Mouse (Mus musculus) midbrain, embryonic 12.5 days (tissue): ENCODE results near the gene Nmb. TPM values are rescaled to one million over a fixed set of nuclear protein-coding genes. Genes with fewer than 3 reads are reported as not detected.

Experiments used
- ATAC-seq: fragments of 200-750 bp; cut with Nextera tagmentation; 2 replicates; pipeline ENCODE4 v1.8.0; 2017; ENCODE audit warnings: low read depth, moderate TSS enrichment, moderate library complexity; ENCODE audit not compliant: low FRiP score
- H3K27ac ChIP-seq: fragments of 300-500 bp; sonication (generic); replicated peaks from 2 replicates; pipeline ENCODE4 v1.5.1; 2016; ENCODE audit warnings: mild to moderate bottlenecking
- H3K27me3 ChIP-seq: fragments of 300-500 bp; sonication (generic); 2 replicates; pipeline ENCODE4 v1.6.1; 2016; ENCODE audit warnings: mild to moderate bottlenecking
- H3K36me3 ChIP-seq: fragments of 300-500 bp; sonication (generic); 2 replicates; pipeline ENCODE4 v1.6.1; 2016
- H3K4me1 ChIP-seq: fragments of 300-500 bp; sonication (generic); 2 replicates; pipeline ENCODE4 v1.6.1; 2016
- H3K4me2 ChIP-seq: fragments of 300-500 bp; sonication (generic); replicated peaks from 2 replicates; pipeline ENCODE4 v1.6.1; 2016; ENCODE audit warnings: mild to moderate bottlenecking, moderate library complexity
- H3K4me3 ChIP-seq: fragments of 300-500 bp; sonication (generic); 2 replicates; pipeline ENCODE4 v1.5.1; 2016; ENCODE audit warnings: mild to moderate bottlenecking
- H3K9ac ChIP-seq: fragments of 300-500 bp; sonication (generic); replicated peaks from 2 replicates; pipeline ENCODE4 v1.6.1; 2016; ENCODE audit warnings: mild to moderate bottlenecking, moderate library complexity
- H3K9me3 ChIP-seq: fragments of 300-500 bp; sonication (generic); 2 replicates; pipeline ENCODE4 v1.6.1; 2016; ENCODE audit warnings: mild to moderate bottlenecking
- WGBS: fragments of 180-500 bp; shearing (Covaris S2); methylation state at CpG from one replicate; pipeline ENCODE4 v1.1.7; 2016; 5-methylcytosine and 5-hydroxymethylcytosine counted together
- polyA plus RNA-seq: library from polyadenylated mRNA; unstranded; fragments of >200 nt; fragmentation: Nextera tagmentation; extraction: Ambion mirVana; gene quantifications from 2 replicates; pipeline ENCODE4 v1.2.1, GENCODE M21; 2016

The Nmb gene
- polyA plus RNA-seq, 1 experiment from 2014 or later = 5.7 TPM

DNA sequence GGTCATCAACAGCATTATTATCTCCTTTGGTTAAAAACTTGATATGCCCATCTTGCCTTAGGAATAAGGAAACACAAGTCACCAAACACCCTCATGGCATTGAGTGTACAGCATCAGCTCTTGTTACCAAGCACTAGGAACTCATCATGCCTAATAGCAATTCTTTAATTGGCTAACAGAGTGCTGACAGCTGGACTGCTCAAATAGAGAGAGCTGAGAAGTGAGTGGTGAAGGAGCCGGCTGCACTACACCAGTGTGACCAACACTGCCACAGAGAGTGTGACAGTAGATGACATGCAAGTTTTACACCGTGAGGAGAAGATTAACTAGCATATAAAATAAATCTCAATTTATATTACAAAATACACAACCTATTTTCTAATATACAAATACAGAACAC, 18.3 kb upstream of the Nmb start:
- H3K27me3 ChIP-seq = no peaks in the 10 kb centered on the region
- no peak overlapping the region for H3K27ac ChIP-seq
- no peak for ATAC-seq
- no peak overlapping the region for H3K4me2 ChIP-seq
- no peak overlapping the region for H3K4me3 ChIP-seq
- WGBS = 95% methylated on average over 2 of the region's 2 CpGs
- H3K9me3 ChIP-seq = no peaks in the 10 kb centered on the region
- peaks cover 68% of the 10 kb centered on the region for H3K36me3 ChIP-seq
- H3K9ac ChIP-seq = no peak overlapping the region
- no peaks in the 10 kb centered on the region for H3K4me1 ChIP-seq

DNA sequence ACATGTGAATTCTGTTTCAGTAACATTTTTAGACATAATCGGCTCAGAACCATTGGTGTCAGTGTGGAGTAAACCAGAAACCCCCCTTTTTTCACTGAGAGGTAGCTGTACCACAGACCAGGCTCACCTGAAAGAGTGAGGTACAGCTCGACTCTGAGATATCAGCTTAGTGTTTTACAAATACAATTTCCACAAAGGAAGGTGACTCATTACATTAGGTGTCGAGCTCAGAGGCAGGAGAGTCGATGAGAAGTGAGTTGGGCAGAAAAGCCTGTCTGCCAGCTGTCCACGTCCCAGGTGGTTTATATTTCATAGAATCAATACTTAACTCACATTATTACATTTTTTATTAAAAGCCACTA, 14.8 kb upstream of the Nmb start:
- Histone ChIP-seq H3K9me3 (no peaks in the 10 kb centered on the region), H3K4me1 (no peaks in the 10 kb centered on the region), H3K27ac (no peak overlapping the region), H3K9ac (no peak overlapping the region), H3K4me3 (no peak overlapping the region), H3K36me3 (peaks cover 75% of the 10 kb centered on the region), H3K27me3 (no peaks in the 10 kb centered on the region), H3K4me2 (no peak overlapping the region)
- WGBS = 88% methylated on average over 5 of the region's 5 CpGs
- ATAC-seq = no peak

DNA sequence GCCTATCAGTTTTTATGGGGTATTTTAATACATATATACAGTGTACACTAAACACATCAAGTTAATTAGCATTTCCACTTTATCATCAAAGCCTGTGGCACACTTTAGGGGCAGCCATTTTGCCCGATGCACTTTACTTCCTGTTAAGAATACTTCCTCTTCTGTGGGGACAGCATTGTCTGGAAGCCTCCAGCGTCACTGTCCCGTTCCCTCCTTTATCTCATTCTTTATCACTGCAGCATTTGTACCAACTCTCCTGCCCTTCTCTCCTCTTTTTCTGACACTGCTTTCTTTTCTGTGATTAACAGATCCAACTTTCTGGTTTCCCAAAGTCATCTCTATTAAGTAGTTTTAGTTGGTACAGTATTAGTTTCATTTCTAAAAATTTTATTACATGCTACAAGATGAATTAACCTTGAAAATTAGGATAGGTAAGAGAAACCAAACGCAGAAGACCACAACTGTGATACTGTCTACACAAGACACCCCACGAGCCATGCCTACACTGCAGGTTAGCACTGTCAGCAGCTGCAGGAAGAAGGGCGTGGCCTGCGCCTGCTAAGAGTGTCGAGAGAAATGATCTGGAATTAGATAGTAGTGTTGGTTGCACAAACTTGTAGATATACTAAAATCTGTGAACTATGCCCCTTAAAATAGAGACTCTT, 14.2 kb upstream of the Nmb start:
- Histone ChIP-seq H3K4me2 (no peak overlapping the region), H3K27ac (no peak overlapping the region), H3K27me3 (no peaks in the 10 kb centered on the region), H3K9me3 (no peaks in the 10 kb centered on the region), H3K9ac (no peak overlapping the region), H3K4me3 (no peak overlapping the region), H3K36me3 (peaks cover 72% of the 10 kb centered on the region), H3K4me1 (no peaks in the 10 kb centered on the region)
- ATAC-seq = no peak
- WGBS = 84% methylated on average over 8 of the region's 8 CpGs

DNA sequence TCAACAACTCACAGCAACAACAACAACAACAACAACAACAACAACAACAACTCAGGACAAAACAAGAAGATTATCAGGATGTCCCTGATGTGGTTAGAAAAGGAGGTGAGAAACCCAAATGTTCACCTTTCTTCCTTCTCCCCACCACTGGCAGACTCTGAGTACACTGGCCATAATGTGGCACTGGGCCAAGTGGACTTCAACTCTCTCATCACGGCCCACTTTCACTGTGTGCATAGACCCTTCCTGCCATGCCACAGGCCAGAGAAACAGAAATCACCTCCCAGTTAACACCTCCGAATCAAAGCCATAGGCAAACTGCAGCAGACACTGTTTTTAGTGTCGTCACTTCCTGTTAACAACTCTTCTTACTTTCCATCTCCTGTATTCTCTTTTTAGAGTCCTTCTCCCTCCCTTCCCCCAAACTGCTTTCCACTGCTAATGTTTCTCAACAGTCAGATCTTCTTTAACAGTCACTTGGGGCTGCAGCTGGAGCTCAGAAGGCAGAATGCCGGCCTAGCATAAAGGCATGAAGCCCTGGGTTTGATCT, 13.1 kb upstream of the Nmb start:
- no peak overlapping the region for H3K9ac ChIP-seq
- H3K4me3 ChIP-seq = no peak overlapping the region
- no peaks in the 10 kb centered on the region for H3K4me1 ChIP-seq
- H3K36me3 ChIP-seq = peaks cover 76% of the 10 kb centered on the region
- H3K27me3 ChIP-seq = no peaks in the 10 kb centered on the region
- WGBS = 93% methylated on average over 4 of the region's 4 CpGs
- H3K4me2 ChIP-seq = no peak overlapping the region
- ATAC-seq = no peak
- no peak overlapping the region for H3K27ac ChIP-seq
- no peaks in the 10 kb centered on the region for H3K9me3 ChIP-seq

DNA sequence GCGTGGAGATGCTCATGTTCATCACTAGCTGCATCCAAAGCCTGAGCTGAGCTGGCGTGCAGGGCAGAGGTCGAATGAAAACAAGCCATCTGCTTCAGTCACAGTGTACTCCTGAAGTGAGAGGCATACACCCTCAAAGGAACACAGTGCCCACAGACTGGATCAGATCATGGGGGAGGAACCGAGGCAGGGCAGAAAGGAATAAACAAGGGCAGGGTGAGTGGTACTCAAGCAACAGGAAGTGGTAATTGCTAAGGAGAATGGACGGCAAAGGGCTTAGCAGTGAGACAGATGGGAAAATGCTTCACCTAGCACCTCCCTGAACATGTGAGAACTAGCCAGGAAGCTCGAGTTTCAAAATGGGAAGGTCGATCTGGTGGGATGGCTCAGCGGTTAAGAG, 7.6 kb upstream of the Nmb start:
- no peak overlapping the region for H3K4me3 ChIP-seq
- 89% methylated on average over 8 of the region's 8 CpGs for WGBS
- no peaks in the 10 kb centered on the region for H3K9me3 ChIP-seq
- no peak overlapping the region for H3K9ac ChIP-seq
- H3K4me2 ChIP-seq = no peak overlapping the region
- ATAC-seq = no peak
- no peaks in the 10 kb centered on the region for H3K27me3 ChIP-seq
- H3K4me1 ChIP-seq = no peaks in the 10 kb centered on the region
- H3K27ac ChIP-seq = no peak overlapping the region
- H3K36me3 ChIP-seq = peaks cover 67% of the 10 kb centered on the region

DNA sequence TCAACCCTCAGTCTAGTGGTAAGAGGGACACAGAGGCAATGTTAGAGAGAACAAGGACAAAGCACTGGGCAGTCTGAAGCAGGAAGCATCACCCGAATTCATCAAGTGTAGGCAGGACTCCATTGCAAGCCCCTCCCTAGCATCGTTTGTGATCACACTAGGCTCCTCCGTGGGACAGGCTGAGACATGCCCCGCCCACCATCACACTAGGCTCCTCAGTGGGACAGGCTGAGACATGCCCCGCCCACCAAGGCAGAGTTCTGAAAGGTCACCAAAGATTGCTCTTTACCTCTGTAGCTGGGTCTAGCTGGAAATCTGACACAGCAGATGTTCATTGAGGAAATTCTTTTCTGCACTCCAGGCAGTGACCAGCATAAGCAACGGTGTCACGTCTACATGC, 6.2 kb upstream of the Nmb start:
- Histone ChIP-seq H3K4me3 (no peak overlapping the region), H3K9me3 (no peaks in the 10 kb centered on the region), H3K27ac (no peak overlapping the region), H3K27me3 (no peaks in the 10 kb centered on the region), H3K9ac (no peak overlapping the region), H3K36me3 (peaks cover 63% of the 10 kb centered on the region), H3K4me1 (no peaks in the 10 kb centered on the region), H3K4me2 (no peak overlapping the region)
- no peak for ATAC-seq
- 87% methylated on average over 7 of the region's 7 CpGs for WGBS

DNA sequence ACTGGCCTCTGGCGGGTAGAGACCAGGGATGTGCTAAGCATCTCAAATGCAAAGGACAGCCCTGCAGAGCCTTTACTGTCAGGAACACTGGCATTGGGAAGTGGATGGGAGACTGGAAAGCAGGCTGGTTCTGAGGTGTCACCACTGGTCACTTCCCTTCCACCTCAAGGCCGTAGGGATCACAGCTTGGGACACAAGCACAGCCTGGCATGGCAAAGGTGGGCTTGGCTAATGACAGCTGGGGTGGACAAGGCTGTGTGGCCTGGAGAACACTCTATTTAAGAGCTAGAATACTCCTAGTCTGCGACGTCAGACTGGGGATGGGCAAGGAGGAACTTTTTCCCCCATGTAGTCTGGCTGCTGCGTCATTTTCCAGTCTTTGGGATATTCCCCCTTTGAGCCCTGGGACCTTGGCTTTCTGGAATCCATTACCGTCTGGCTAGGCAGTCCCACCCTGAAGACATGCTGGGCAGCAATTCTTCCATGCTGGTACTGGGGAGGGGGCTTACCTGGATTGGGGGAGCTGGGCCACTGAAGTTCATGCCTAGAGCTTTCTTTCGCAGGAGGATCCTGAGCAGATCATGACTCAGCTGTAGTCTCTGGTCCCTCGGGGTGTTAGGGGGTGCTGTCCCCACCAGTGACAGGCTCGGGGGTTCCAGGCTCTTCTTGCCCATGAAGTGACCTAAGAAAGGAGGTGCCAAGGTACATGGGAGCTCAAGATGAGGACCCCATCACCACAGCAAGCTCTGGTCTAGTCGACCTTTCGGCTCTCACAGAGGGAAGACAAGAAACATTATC, 1.1 kb downstream of the Nmb start:
- H3K9me3 ChIP-seq = no peaks in the 10 kb centered on the region
- H3K9ac ChIP-seq = no peak overlapping the region
- no peak overlapping the region for H3K27ac ChIP-seq
- peak overlapping the region; percentile 87 for H3K4me2 ChIP-seq
- no peak for ATAC-seq
- peaks cover 6% of the 10 kb centered on the region; the same call in 1 of the 2 replicates for H3K27me3 ChIP-seq
- peaks cover 30% of the 10 kb centered on the region for H3K4me1 ChIP-seq
- no peak overlapping the region for H3K4me3 ChIP-seq
- peaks cover 27% of the 10 kb centered on the region; the same call in 1 of the 2 replicates for H3K36me3 ChIP-seq
- WGBS = 89% methylated on average over 11 of the region's 11 CpGs

DNA sequence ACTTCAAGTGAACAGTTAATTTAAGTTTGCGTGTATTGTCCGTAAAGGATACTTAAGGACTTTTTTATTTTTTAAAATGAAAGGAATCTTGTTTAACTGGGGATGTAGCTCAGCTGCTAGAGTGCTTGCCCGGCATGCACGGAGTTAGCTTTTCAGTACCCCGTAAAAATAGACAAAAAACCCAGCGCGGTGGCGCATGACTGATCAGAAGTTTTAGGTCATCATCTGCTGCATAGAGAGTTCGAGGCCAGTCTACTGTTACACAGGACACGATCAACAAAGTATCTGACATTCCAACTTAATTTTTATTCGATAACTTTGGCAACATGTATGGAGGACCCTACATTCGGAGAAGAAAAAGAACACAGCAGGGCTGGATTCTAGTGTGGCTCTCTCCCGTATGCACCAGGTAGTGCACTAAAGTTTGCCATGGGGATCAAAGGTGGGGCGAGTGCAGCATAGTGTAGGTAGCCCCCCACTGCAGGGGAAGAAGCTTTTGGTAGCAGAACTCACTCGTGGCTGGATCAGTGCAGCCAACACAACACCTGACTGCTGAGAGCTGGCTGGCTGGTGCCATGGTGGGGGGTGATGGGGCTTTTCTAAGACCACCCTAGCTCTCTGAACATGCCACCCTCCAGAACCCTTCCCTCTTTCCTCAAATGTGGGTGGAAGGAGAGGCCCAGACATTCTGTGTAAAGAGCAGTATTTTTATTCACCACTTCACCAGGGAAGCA, 3.2 kb downstream of the Nmb start:
- ATAC-seq = peak; percentile 11; the same call in 1 of the 2 replicates
- H3K27me3 ChIP-seq = peaks cover 6% of the 10 kb centered on the region; the same call in 1 of the 2 replicates
- H3K4me3 ChIP-seq = peak overlapping the region; percentile 84
- 33% methylated on average over 15 of the region's 15 CpGs for WGBS
- peaks cover 34% of the 10 kb centered on the region for H3K36me3 ChIP-seq
- H3K27ac ChIP-seq = peak overlapping the region; percentile 82
- peak overlapping the region; percentile 82 for H3K4me2 ChIP-seq
- H3K4me1 ChIP-seq = peaks cover 30% of the 10 kb centered on the region
- no peaks in the 10 kb centered on the region for H3K9me3 ChIP-seq
- peak overlapping the region; percentile 62 for H3K9ac ChIP-seq

DNA sequence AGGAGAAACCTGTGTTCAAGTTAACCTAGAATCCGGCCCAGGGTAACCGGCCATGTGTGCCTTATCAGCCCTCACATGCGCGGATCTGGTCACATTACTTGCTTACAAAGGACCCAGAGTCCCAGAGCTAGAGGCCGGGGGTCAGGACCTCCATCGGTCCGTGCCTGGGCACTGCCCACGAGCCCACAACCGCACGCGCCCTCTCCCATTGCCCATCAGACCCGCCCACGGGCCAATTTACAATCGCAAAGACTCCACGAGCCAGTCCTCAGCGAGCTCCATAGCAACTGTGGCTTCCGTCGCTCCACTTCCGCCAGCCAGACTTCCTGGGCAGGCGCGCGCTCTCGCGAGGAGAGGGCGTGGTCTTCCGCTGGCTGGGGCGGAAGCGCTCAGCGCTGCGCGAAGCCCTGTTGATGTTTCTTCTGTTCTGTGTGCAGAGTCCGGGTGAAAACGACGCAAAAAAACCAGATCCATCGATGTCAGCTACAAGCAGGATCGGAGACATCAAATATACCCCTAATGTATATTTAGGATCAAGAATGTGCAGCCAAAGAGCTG, 3.9 kb downstream of the Nmb start, which contains the start of gene Wdr73:
TSS of gene Wdr73 (minus strand) at position 326 of the 558 bp plus-strand sequence.
- peak within 1 kb of the TSS; percentile 84 for H3K4me3 ChIP-seq
- H3K4me2 ChIP-seq = peak within 1 kb of the TSS; percentile 82
- peaks cover 30% of the 10 kb centered on the region for H3K4me1 ChIP-seq
- peak within 1 kb of the TSS; percentile 62 for H3K9ac ChIP-seq
- peak; percentile 93 for ATAC-seq
- peaks cover 6% of the 10 kb centered on the region; the same call in 1 of the 2 replicates for H3K27me3 ChIP-seq
- WGBS = under 1% methylated on average over 36 of the region's 36 CpGs
- H3K9me3 ChIP-seq = no peaks in the 10 kb centered on the region
- peak within 1 kb of the TSS; percentile 82 for H3K27ac ChIP-seq
- peaks cover 37% of the 10 kb centered on the region for H3K36me3 ChIP-seq

DNA sequence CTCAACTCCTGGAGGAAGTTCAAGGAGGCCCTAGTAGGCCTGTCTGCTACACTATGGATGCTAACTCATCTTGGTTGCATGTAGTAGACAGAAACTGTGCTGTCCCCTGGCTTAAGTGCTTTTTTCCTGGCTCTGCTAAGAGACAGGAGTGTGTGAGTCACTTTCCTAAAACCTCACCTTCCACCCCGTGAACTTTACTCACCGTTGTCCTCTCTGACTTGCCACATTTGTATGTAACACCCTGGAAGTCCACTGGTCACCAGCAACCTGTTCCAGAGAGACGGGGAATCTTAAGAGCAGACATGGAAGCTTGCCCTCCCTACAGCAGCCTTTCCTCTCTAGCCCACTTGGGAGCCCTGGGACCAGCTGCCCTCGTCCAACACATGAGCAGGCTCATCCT, 7.2 kb downstream of the Nmb start:
- Histone ChIP-seq H3K4me1 (peaks cover 18% of the 10 kb centered on the region), H3K9me3 (no peaks in the 10 kb centered on the region), H3K9ac (no peak overlapping the region), H3K4me2 (no peak overlapping the region), H3K4me3 (no peak overlapping the region), H3K27me3 (no peaks in the 10 kb centered on the region), H3K27ac (no peak overlapping the region), H3K36me3 (peaks cover 51% of the 10 kb centered on the region)
- 92% methylated on average over 4 of the region's 4 CpGs for WGBS
- no peak for ATAC-seq

DNA sequence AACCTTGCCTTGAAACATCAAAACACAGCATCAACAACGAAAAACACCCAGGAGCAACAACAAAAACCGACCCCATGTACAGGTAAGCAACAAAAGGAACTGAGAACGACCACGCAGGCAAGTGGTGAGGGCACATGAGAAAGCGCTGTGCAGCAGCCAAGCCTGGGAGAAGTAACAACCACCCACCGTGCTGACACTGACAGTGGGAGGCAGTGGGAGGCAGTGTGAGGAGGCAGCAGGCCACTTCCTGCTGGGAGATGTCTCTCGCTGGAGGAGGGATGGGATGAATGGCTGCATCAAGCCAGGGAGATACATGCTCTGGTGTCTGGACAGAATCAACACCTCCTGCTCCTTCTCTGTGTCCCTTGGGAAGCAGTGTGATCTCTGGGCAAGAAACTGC, 7.7 kb downstream of the Nmb start:
- ATAC-seq = no peak
- H3K27me3 ChIP-seq = no peaks in the 10 kb centered on the region
- H3K4me1 ChIP-seq = peaks cover 16% of the 10 kb centered on the region
- H3K9ac ChIP-seq = no peak overlapping the region
- 91% methylated on average over 7 of the region's 7 CpGs for whole genome bisulfite sequencing
- H3K4me2 ChIP-seq = no peak overlapping the region
- no peak overlapping the region for H3K27ac ChIP-seq
- H3K36me3 ChIP-seq = peaks cover 57% of the 10 kb centered on the region
- no peak overlapping the region for H3K4me3 ChIP-seq
- H3K9me3 ChIP-seq = no peaks in the 10 kb centered on the region
